Mouse (Mus musculus): ENCODE results near the gene Txn2. TPM values are rescaled to one million over a fixed set of nuclear protein-coding genes. Genes with fewer than 3 reads are reported as not detected.

Gene Txn2
- polyA plus RNA-seq, 1 experiment from 2014 or later, result 315 TPM

- H3K4me3 ChIP-seq, result no peak overlapping the region
- WGBS, result 92% methylated on average over 3 of the region's 3 CpGs
- H3K27me3 ChIP-seq (ENCODE audit: insufficient read depth, poor library complexity, severe bottlenecking), result no peaks in the 10 kb centered on the region
- H3K9me3 ChIP-seq, result no peaks in the 10 kb centered on the region
- peaks cover 32% of the 10 kb centered on the region for H3K4me1 ChIP-seq
- no peak for DNase-seq (ENCODE audit: low spot score)
- H3K27ac ChIP-seq, result no peak overlapping the region
- H3K36me3 ChIP-seq, result peaks cover 52% of the 10 kb centered on the region
Observed at GRCm38 (mm10) chr15:77914507-77914906, 14.3 kb downstream of the Txn2 start.

- peaks cover 38% of the 10 kb centered on the region for H3K36me3 ChIP-seq
- DNase-seq (ENCODE audit: low spot score), result no peak
- no peaks in the 10 kb centered on the region for H3K9me3 ChIP-seq
- H3K4me1 ChIP-seq, result peaks cover 32% of the 10 kb centered on the region
- WGBS, result 79% methylated on average over 8 of the region's 8 CpGs
- peak overlapping the region; percentile 78 for H3K27ac ChIP-seq
- H3K27me3 ChIP-seq (ENCODE audit: insufficient read depth, poor library complexity, severe bottlenecking), result no peaks in the 10 kb centered on the region
- no peak overlapping the region for H3K4me3 ChIP-seq
Observed at GRCm38 (mm10) chr15:77913054-77913453, 15.8 kb downstream of the Txn2 start.

GRCm38 (mm10) chr15:77912585-77912984 is 16.2 kb downstream of the Txn2 start:
- peaks cover 34% of the 10 kb centered on the region for H3K4me1 ChIP-seq
- no peak for DNase-seq (ENCODE audit: low spot score)
- peak overlapping the region; percentile 78 for H3K27ac ChIP-seq
- H3K4me3 ChIP-seq, result no peak overlapping the region
- WGBS, result 51% methylated on average over 7 of the region's 7 CpGs
- H3K36me3 ChIP-seq, result peaks cover 33% of the 10 kb centered on the region
- no peaks in the 10 kb centered on the region for H3K27me3 ChIP-seq (ENCODE audit: insufficient read depth, poor library complexity, severe bottlenecking)
- no peaks in the 10 kb centered on the region for H3K9me3 ChIP-seq

GRCm38 (mm10) chr15:77912048-77912447 is 16.8 kb downstream of the Txn2 start:
- no peaks in the 10 kb centered on the region for H3K27me3 ChIP-seq (ENCODE audit: insufficient read depth, poor library complexity, severe bottlenecking)
- no peak overlapping the region for H3K4me3 ChIP-seq
- H3K9me3 ChIP-seq, result no peaks in the 10 kb centered on the region
- peaks cover 40% of the 10 kb centered on the region for H3K4me1 ChIP-seq
- H3K27ac ChIP-seq, result peak overlapping the region; percentile 78
- peaks cover 31% of the 10 kb centered on the region for H3K36me3 ChIP-seq
- DNase-seq (ENCODE audit: low spot score), result no peak
- 39% methylated on average over 5 of the region's 5 CpGs for WGBS

GRCm38 (mm10) chr15:77911065-77911464 is 17.7 kb downstream of the Txn2 start:
- peaks cover 23% of the 10 kb centered on the region for H3K36me3 ChIP-seq
- WGBS, result 5% methylated on average over 2 of the region's 2 CpGs
- no peaks in the 10 kb centered on the region for H3K9me3 ChIP-seq
- H3K4me1 ChIP-seq, result peaks cover 50% of the 10 kb centered on the region
- H3K27me3 ChIP-seq (ENCODE audit: insufficient read depth, poor library complexity, severe bottlenecking), result no peaks in the 10 kb centered on the region
- DNase-seq (ENCODE audit: low spot score), result peak; percentile 84
- peak overlapping the region; percentile 78 for H3K27ac ChIP-seq
- no peak overlapping the region for H3K4me3 ChIP-seq

GRCm38 (mm10) chr15:77907646-77908518 is 20.9 kb downstream of the Txn2 start:
- H3K4me1 ChIP-seq, result peaks cover 74% of the 10 kb centered on the region
- DNase-seq (ENCODE audit: low spot score), result no peak
- no peaks in the 10 kb centered on the region for H3K36me3 ChIP-seq
- H3K9me3 ChIP-seq, result no peaks in the 10 kb centered on the region
- H3K4me3 ChIP-seq, result no peak overlapping the region
- H3K27ac ChIP-seq, result peak overlapping the region; percentile 90
- no peaks in the 10 kb centered on the region for H3K27me3 ChIP-seq (ENCODE audit: insufficient read depth, poor library complexity, severe bottlenecking)
- whole genome bisulfite sequencing, result 55% methylated on average over 9 of the region's 9 CpGs

GRCm38 (mm10) chr15:77906545-77906944 is 22.3 kb downstream of the Txn2 start:
- DNase-seq (ENCODE audit: low spot score), result no peak
- Histone ChIP-seq H3K27me3 (ENCODE audit: insufficient read depth, poor library complexity, severe bottlenecking) (no peaks in the 10 kb centered on the region), H3K36me3 (no peaks in the 10 kb centered on the region), H3K9me3 (no peaks in the 10 kb centered on the region), H3K27ac (peak overlapping the region; percentile 90), H3K4me3 (no peak overlapping the region), H3K4me1 (peaks cover 61% of the 10 kb centered on the region)
- WGBS, result 36% methylated on average over 10 of the region's 10 CpGs

GRCm38 (mm10) chr15:77906081-77906480 is 22.7 kb downstream of the Txn2 start:
- no peaks in the 10 kb centered on the region for H3K9me3 ChIP-seq
- peak overlapping the region; percentile 90 for H3K27ac ChIP-seq
- no peaks in the 10 kb centered on the region for H3K36me3 ChIP-seq
- WGBS, result 77% methylated on average over 8 of the region's 8 CpGs
- peaks cover 56% of the 10 kb centered on the region for H3K4me1 ChIP-seq
- H3K27me3 ChIP-seq (ENCODE audit: insufficient read depth, poor library complexity, severe bottlenecking), result no peaks in the 10 kb centered on the region
- no peak for DNase-seq (ENCODE audit: low spot score)
- H3K4me3 ChIP-seq, result no peak overlapping the region

- H3K27ac ChIP-seq, result peak overlapping the region; percentile 90
- DNase-seq (ENCODE audit: low spot score), result peak; percentile 94
- peak overlapping the region; percentile 50 for H3K4me3 ChIP-seq
- H3K36me3 ChIP-seq, result no peaks in the 10 kb centered on the region
- H3K4me1 ChIP-seq, result peaks cover 51% of the 10 kb centered on the region
- WGBS, result 4% methylated on average over 26 of the region's 26 CpGs
- no peaks in the 10 kb centered on the region for H3K27me3 ChIP-seq (ENCODE audit: insufficient read depth, poor library complexity, severe bottlenecking)
- no peaks in the 10 kb centered on the region for H3K9me3 ChIP-seq
Observed at GRCm38 (mm10) chr15:77905275-77905970, 23.4 kb downstream of the Txn2 start.

GRCm38 (mm10) chr15:77904363-77904892 is 24.4 kb downstream of the Txn2 start:
- Histone ChIP-seq H3K27me3 (ENCODE audit: insufficient read depth, poor library complexity, severe bottlenecking) (no peaks in the 10 kb centered on the region), H3K4me1 (peaks cover 48% of the 10 kb centered on the region), H3K27ac (peak overlapping the region; percentile 90), H3K36me3 (no peaks in the 10 kb centered on the region), H3K9me3 (no peaks in the 10 kb centered on the region), H3K4me3 (peak overlapping the region; percentile 50; the same call in 1 of the 2 replicates)
- no peak for DNase-seq (ENCODE audit: low spot score)
- 16% methylated on average over 12 of the region's 12 CpGs for WGBS

GRCm38 (mm10) chr15:77903176-77903575 is 25.6 kb downstream of the Txn2 start:
- Histone ChIP-seq H3K4me3 (no peak overlapping the region), H3K4me1 (peaks cover 48% of the 10 kb centered on the region), H3K9me3 (no peaks in the 10 kb centered on the region), H3K27ac (no peak overlapping the region), H3K36me3 (no peaks in the 10 kb centered on the region), H3K27me3 (ENCODE audit: insufficient read depth, poor library complexity, severe bottlenecking) (no peaks in the 10 kb centered on the region)
- no peak for DNase-seq (ENCODE audit: low spot score)
- 70% methylated on average over 5 of the region's 5 CpGs for WGBS

- Histone ChIP-seq H3K4me1 (peaks cover 32% of the 10 kb centered on the region), H3K36me3 (no peaks in the 10 kb centered on the region), H3K27ac (0 out of 2 replicates have a peak overlapping the region, but pooled peaks have one; percentile 32), H3K4me3 (no peak overlapping the region), H3K9me3 (no peaks in the 10 kb centered on the region), H3K27me3 (ENCODE audit: insufficient read depth, poor library complexity, severe bottlenecking) (no peaks in the 10 kb centered on the region)
- no peak for DNase-seq (ENCODE audit: low spot score)
- 86% methylated on average over 13 of the region's 14 CpGs for WGBS
Observed at GRCm38 (mm10) chr15:77894926-77895325, 33.9 kb downstream of the Txn2 start.

GRCm38 (mm10) chr15:77893292-77893691 is 35.5 kb downstream of the Txn2 start:
- no peak overlapping the region for H3K4me3 ChIP-seq
- no peak for DNase-seq (ENCODE audit: low spot score)
- no peaks in the 10 kb centered on the region for H3K9me3 ChIP-seq
- peaks cover 36% of the 10 kb centered on the region for H3K4me1 ChIP-seq
- H3K36me3 ChIP-seq, result no peaks in the 10 kb centered on the region
- H3K27me3 ChIP-seq (ENCODE audit: insufficient read depth, poor library complexity, severe bottlenecking), result no peaks in the 10 kb centered on the region
- H3K27ac ChIP-seq, result peak overlapping the region; percentile 56; the same call in 1 of the 2 replicates
- 51% methylated on average over 10 of the region's 10 CpGs for WGBS
